Mouse (Mus musculus) forebrain, embryonic 14.5 days (tissue): ENCODE data around the gene Rps21. TPM values are rescaled to one million over a fixed set of nuclear protein-coding genes. Genes with fewer than 3 reads are reported as not detected.

Experiments
- ATAC-seq: fragments of 200-750 bp; cut with Nextera tagmentation; 2 replicates; pipeline ENCODE4 v1.8.0; 2017; ENCODE audit warnings: mild to moderate bottlenecking, moderate library complexity
- DNase-seq: peaks from one replicate; pipeline ENCODE4 v3.0.0-alpha.2; 2015; ENCODE audit warnings: low spot score
- H3K27ac ChIP-seq: fragments of 300-500 bp; sonication (generic); 2 replicates; pipeline ENCODE4 v1.5.1; 2014; ENCODE audit warnings: low read depth, mild to moderate bottlenecking, control low read depth, low read length, moderate library complexity
- H3K27me3 ChIP-seq: fragments of 300-500 bp; sonication (generic); replicated peaks from 2 replicates; pipeline ENCODE4 v1.6.1; 2014; ENCODE audit warnings: low read length, control low read depth, mixed read lengths; ENCODE audit not compliant: control insufficient read depth, insufficient read depth
- H3K36me3 ChIP-seq: fragments of 300-500 bp; sonication (generic); 2 replicates; pipeline ENCODE4 v1.6.1; 2014; ENCODE audit warnings: low read length, control low read depth; ENCODE audit not compliant: control insufficient read depth, insufficient read depth
- H3K4me1 ChIP-seq: fragments of 300-500 bp; sonication (generic); 2 replicates; pipeline ENCODE4 v1.6.1; 2014; ENCODE audit warnings: antibody characterized with exemption, low read length, control low read depth; ENCODE audit not compliant: control insufficient read depth, insufficient read depth
- H3K4me2 ChIP-seq: fragments of 300-500 bp; sonication (generic); 2 replicates; pipeline ENCODE4 v1.6.1; 2014; ENCODE audit warnings: mild to moderate bottlenecking, control low read depth, low read length
- H3K4me3 ChIP-seq: fragments of 300-500 bp; sonication (generic); 2 replicates; pipeline ENCODE4 v1.5.1; 2014; ENCODE audit warnings: low read depth, low read length, control low read depth
- H3K9ac ChIP-seq: fragments of 300-500 bp; sonication (generic); 2 replicates; pipeline ENCODE4 v1.6.1; 2014; ENCODE audit warnings: mild to moderate bottlenecking, low read length, control low read depth, moderate library complexity
- H3K9me3 ChIP-seq: fragments of 300-500 bp; sonication (generic); replicated peaks from 2 replicates; pipeline ENCODE4 v1.6.1; 2016; ENCODE audit warnings: low read length, control low read depth, mixed read lengths; ENCODE audit not compliant: control insufficient read depth
- WGBS: fragments of 180-500 bp; shearing (Covaris S2); extraction: QIAGEN DNeasy Blood & Tissue Kit; methylation state at CpG from one replicate; pipeline ENCODE4 v1.1.7; 2014; 5-methylcytosine and 5-hydroxymethylcytosine counted together
- polyA plus RNA-seq: library from polyadenylated mRNA; unstranded; fragments of >200 nt; fragmentation: Nextera tagmentation; extraction: Ambion mirVana; gene quantifications from 2 replicates; pipeline ENCODE4 v1.2.1, GENCODE M21; 2014

The Rps21 gene
- polyA plus RNA-seq, 1 experiment from 2014 or later, result 523 TPM

DNA sequence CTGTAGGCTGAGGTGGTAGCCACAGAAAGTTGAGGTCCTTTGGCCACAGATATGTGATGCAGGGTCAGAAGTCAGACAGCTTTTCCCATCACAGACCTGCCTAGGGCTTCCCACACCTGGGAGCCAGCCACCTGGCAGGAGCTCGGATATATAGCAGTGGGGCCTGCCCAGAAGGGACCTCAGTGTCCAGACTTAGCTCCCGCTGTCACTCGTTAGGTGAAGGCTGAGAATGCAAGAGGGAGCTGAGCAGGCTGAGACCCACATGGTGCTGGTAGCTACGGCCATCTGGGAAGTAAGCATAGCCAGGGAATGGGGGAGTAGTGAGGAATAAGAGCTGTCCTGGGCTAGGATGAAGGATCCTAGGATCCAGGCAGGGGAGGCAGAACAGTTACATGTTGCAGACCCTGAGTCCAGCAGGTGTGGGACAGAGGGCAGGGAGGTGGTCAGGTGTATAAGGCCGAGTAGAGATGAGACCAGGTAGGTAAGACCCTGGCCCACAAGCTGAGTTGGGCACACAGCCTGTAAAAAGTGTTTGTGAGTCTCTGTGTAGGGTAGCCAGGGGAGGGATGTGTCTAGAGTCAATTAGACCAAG, 14.7 kb downstream of the Rps21 start:
- H3K9ac ChIP-seq, result peak overlapping the region; percentile 93
- H3K27me3 ChIP-seq, result no peaks in the 10 kb centered on the region
- no peak overlapping the region for H3K27ac ChIP-seq
- no peaks in the 10 kb centered on the region for H3K9me3 ChIP-seq
- ATAC-seq, result no peak
- no peak for DNase-seq
- H3K36me3 ChIP-seq, result peaks cover 14% of the 10 kb centered on the region
- H3K4me3 ChIP-seq, result peak overlapping the region; percentile 81; the same call in 1 of the 2 replicates
- H3K4me1 ChIP-seq, result peaks cover 12% of the 10 kb centered on the region
- H3K4me2 ChIP-seq, result peak overlapping the region; percentile 97
- WGBS, result 70% methylated on average over 5 of the region's 5 CpGs

DNA sequence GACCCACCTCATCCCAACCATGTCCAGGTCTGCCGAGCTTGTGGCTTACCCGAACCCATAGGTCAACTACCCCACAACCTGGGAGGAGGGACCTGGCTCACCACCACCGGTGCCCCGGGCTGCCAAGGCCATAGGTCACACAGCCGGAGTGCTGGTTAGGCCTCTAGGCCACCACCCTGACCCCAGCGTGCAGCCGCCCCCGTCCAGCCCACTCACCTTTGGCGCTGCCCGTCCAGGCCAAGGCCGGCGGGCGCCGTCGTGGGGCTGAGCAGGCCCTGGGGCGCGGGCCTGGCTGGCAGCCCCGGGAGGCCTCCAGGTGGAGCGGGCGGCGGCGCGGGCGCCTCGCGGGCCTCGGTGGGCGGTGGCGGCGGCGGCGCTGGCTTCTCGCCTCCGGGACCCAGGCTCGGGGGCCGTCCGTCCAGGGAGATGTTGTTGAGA, 15.7 kb downstream of the Rps21 start:
- DNase-seq (peak; percentile 38), ATAC-seq (peak; percentile 49)
- Histone ChIP-seq H3K4me1 (peaks cover 12% of the 10 kb centered on the region), H3K27ac (peak overlapping the region; percentile 58), H3K4me3 (peak overlapping the region; percentile 81), H3K27me3 (no peaks in the 10 kb centered on the region), H3K36me3 (peaks cover 7% of the 10 kb centered on the region; the same call in 1 of the 2 replicates), H3K4me2 (peak overlapping the region; percentile 97), H3K9me3 (no peaks in the 10 kb centered on the region), H3K9ac (peak overlapping the region; percentile 93)
- under 1% methylated on average over 26 of the region's 37 CpGs for WGBS

DNA sequence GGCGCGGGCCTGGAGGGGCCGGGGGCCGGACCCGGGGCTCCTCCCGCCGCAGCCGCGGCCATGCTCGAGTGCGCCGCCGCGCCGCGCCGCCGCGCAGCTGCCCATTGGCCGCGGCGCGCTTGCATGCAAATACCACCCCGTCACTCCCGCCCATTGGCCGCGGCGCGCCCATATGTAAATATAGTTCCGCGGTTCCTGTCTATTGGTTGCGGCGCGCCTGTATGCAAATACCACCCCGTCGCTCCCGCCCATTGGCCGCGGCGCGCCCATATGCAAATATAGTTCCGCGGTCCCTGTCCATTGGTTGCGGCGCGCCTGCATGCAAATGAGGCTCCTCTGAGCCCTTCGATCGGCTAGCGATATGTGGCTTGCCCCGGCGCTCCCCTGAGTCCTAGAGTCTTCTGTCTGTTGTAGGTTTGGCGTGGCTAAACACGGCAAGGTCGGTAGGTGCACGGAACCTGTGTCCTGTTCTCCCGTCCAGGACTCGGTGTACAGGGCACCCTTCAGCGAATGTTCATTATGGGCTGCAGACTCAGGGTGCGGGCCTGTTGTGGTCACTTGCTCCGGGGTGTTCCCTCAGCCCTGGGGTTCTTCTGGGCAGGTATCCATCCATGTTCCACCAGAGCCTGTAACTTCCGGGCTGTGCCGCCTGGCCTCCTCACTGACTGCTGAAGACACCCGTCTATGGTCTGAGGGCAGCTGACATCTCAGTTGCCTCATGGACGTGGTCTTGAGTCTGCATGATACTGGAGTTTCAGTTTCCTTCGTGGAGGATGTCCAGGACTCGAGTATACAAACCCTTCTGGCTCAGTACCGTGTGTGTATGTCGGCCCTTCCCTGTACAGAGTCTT, 16.4 kb downstream of the Rps21 start, which contains the start of gene Cables2:
Gene Cables2 (minus strand): TSS at position 103 of the 851 bp plus-strand sequence.
- DNase-seq, result peak; percentile 99
- Histone ChIP-seq H3K36me3 (peaks cover 7% of the 10 kb centered on the region; the same call in 1 of the 2 replicates), H3K4me2 (peak within 1 kb of the TSS; percentile 97), H3K9ac (peak within 1 kb of the TSS; percentile 93), H3K9me3 (no peaks in the 10 kb centered on the region), H3K4me3 (peak within 1 kb of the TSS; percentile 81), H3K27ac (peak within 1 kb of the TSS; percentile 58), H3K4me1 (peaks cover 12% of the 10 kb centered on the region), H3K27me3 (no peaks in the 10 kb centered on the region)
- 9% methylated on average over 55 of the region's 68 CpGs for WGBS
- ATAC-seq, result peak; percentile 97

DNA sequence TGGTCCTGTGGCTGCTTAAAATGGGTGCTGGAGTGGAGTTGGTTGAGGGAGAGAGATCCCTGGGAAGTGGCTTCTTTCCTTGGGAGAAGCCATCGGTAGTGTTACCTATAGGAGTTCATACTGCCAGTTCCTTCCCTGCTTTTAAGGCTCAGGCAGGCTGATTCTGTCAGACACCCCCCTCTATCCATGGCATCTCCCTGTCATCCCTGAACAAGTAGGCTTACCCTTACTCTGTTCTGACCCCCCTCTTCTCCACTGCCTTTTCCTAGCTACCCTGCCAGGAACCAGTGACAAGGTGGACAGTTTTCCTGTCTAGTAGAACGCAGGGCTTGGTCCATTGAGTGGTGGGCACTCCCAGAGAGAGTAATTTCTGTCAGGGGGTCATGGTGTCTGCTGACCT, 17.3 kb downstream of the Rps21 start:
- Histone ChIP-seq H3K4me3 (no peak overlapping the region), H3K36me3 (peaks cover 5% of the 10 kb centered on the region; the same call in 1 of the 2 replicates), H3K4me1 (peaks cover 12% of the 10 kb centered on the region), H3K9ac (no peak overlapping the region), H3K27me3 (no peaks in the 10 kb centered on the region), H3K4me2 (no peak overlapping the region), H3K9me3 (no peaks in the 10 kb centered on the region), H3K27ac (no peak overlapping the region)
- ATAC-seq, result no peak
- 87% methylated on average over 2 of the region's 2 CpGs for WGBS
- DNase-seq, result no peak

DNA sequence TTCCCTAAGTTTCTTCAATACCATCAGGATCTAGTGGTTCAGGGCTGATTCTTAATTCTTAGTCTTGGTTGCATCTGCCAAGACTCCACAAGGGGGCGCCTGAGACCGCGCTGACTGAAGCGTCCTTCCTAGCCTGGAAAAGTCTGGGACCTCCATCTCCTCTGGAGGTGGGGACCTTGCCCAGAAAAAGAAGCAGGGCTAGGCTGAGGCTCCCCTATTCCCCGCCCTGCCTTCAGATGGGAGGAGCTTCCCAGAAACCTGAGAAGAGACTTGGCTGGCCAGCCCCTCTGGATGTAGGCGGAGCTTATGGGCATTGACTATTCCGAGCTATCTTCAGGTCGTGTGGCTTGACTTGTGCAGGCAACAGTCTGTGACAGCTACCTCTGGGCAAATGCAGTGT, 18.7 kb downstream of the Rps21 start:
- WGBS, result under 1% methylated on average over 8 of the region's 8 CpGs
- Histone ChIP-seq H3K9me3 (no peaks in the 10 kb centered on the region), H3K4me1 (peaks cover 12% of the 10 kb centered on the region), H3K36me3 (no peaks in the 10 kb centered on the region), H3K27ac (no peak overlapping the region), H3K27me3 (no peaks in the 10 kb centered on the region), H3K4me2 (no peak overlapping the region), H3K4me3 (no peak overlapping the region), H3K9ac (no peak overlapping the region)
- 0 out of 2 replicates have a peak, but pooled peaks have one; percentile 16 for ATAC-seq
- DNase-seq, result peak; percentile 91

DNA sequence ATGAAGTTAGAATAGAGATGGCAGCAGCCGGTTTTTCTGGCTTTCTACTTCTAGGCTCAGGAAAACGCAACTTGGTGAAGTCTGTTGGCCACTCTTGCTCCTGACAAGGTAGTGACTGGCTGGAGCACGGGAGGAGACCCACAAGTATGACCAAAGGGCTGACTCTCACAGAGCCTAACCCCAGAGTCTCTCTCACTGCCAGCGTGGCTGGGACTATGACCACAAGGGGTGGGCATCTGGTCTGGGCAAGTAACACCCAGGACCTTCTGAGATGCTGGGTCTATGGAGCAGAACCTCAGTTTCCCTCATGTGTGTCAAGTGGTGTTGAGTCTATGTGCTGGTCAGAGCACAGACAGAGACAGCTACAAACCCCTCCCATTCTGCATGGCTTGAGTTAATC, 19.2 kb downstream of the Rps21 start:
- WGBS, result 56% methylated on average over 4 of the region's 4 CpGs

DNA sequence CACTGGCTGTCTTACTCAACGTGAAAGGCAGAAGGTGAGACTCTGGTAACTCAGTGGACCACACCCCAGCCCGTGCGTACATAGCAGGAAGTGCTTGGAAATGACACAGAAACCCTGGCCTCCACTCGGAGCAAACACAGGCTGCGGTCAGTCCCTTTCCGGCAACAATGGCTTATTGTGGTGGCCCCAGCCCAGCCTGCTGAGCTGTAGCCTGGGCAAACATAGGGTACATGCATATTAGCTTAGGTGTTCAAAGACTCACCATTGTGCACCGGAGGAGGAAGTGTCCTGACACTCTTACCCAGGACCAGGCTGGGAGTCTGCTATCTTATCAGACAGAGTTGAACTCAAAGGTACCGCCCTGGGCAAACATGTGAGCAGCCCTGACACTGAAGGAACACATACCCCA, 19.7 kb downstream of the Rps21 start:
- no peak for ATAC-seq
- no peak for DNase-seq
- Histone ChIP-seq H3K4me1 (peaks cover 12% of the 10 kb centered on the region), H3K4me3 (no peak overlapping the region), H3K27ac (no peak overlapping the region), H3K9ac (no peak overlapping the region), H3K4me2 (no peak overlapping the region), H3K27me3 (no peaks in the 10 kb centered on the region), H3K36me3 (no peaks in the 10 kb centered on the region), H3K9me3 (no peaks in the 10 kb centered on the region)
- WGBS, result 73% methylated on average over 8 of the region's 8 CpGs

More for the DNA sequence above, 19.2 kb downstream of the Rps21 start:
- Histone ChIP-seq H3K36me3 (no peaks in the 10 kb centered on the region), H3K9me3 (no peaks in the 10 kb centered on the region), H3K4me3 (no peak overlapping the region), H3K27me3 (no peaks in the 10 kb centered on the region), H3K4me1 (peaks cover 12% of the 10 kb centered on the region), H3K9ac (no peak overlapping the region), H3K4me2 (no peak overlapping the region), H3K27ac (no peak overlapping the region)
- DNase-seq, result no peak
- ATAC-seq, result no peak

DNA sequence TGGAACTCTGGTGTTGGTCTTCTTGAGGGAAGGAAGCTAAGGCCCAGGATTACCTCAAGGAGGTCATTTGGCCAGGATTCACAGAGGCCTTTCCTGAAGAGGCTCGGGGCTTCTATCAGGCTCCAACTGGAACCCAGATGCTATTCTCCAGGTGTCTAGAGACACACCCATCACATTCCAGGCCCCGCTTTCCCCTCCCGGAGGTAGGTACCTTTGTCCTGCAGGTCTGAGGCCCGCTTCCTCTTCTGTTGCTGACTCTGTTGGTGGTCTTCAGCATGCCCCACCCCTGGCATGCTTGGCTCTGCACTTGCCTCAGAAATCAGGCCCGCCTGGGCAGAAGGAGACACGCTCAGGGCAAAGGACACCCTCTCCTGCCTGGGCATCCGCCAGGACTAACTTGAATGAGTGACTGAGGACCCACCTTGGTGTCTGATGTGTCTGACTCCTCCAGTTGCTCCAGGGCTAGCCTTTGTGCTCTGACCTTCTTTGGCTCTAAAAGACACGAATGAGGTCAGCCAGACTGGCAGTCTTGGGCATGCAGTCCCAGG, 20.7 kb downstream of the Rps21 start:
- H3K27ac ChIP-seq, result no peak overlapping the region
- H3K36me3 ChIP-seq, result no peaks in the 10 kb centered on the region
- H3K9ac ChIP-seq, result no peak overlapping the region
- H3K4me1 ChIP-seq, result peaks cover 3% of the 10 kb centered on the region; the same call in 1 of the 2 replicates
- ATAC-seq (no peak), DNase-seq (no peak)
- H3K9me3 ChIP-seq, result no peaks in the 10 kb centered on the region
- WGBS, result 66% methylated on average over 8 of the region's 8 CpGs
- no peak overlapping the region for H3K4me3 ChIP-seq
- H3K27me3 ChIP-seq, result no peaks in the 10 kb centered on the region
- H3K4me2 ChIP-seq, result no peak overlapping the region
